Mouse (Mus musculus) CH12.LX (cell line): Measurements from ENCODE around the gene Car5a. TPM values are rescaled to one million over a fixed set of nuclear protein-coding genes. Genes with fewer than 3 reads are reported as not detected.

Source experiments
- DNase-seq: peaks from one replicate; pipeline ENCODE4 v3.0.0-alpha.2; 2013; ENCODE audit errors: extremely low read depth
- H3K27ac ChIP-seq: 2 replicates; pipeline ENCODE4 v1.5.1; 2012; ENCODE audit warnings: low read depth, mild to moderate bottlenecking, control low read depth, moderate library complexity; ENCODE audit not compliant: insufficient read depth
- H3K27me3 ChIP-seq: replicated peaks from 2 replicates; pipeline ENCODE3; 2012; ENCODE audit warnings: inconsistent platforms
- H3K36me3 ChIP-seq, 2 experiments: replicated peaks in 1 of 2; 2 replicates each; pipeline versions ENCODE3 to v1.6.1; 2012; ENCODE audit warnings: inconsistent platforms in 1 of 2, low read length in 1 of 2, mild to moderate bottlenecking in 1 of 2, mixed read lengths in 1 of 2, moderate library complexity in 1 of 2; ENCODE audit not compliant: control insufficient read depth in 1 of 2, insufficient read depth in 1 of 2
- H3K4me1 ChIP-seq, 2 experiments: 2 replicates each; pipeline ENCODE4 v1.6.1; 2012; ENCODE audit warnings: inconsistent platforms in 1 of 2, moderate library complexity in 1 of 2; ENCODE audit not compliant: insufficient read depth in 2 of 2, control insufficient read depth in 1 of 2
- H3K4me2 ChIP-seq: 2 replicates; pipeline ENCODE4 v1.6.1; 2012; ENCODE audit warnings: low read depth, mild to moderate bottlenecking, control low read depth; ENCODE audit not compliant: poor library complexity, insufficient read depth, severe bottlenecking
- H3K4me3 ChIP-seq, 3 experiments: fragments of 150-350 bp in 1 of 3; sonication (generic) in 1 of 3; replicated peaks in 1 of 3; 2 replicates each; pipeline versions ENCODE3 to v1.5.1; 2011 to 2012; ENCODE audit warnings: low read depth in 2 of 3, low read length in 2 of 3, mild to moderate bottlenecking in 2 of 3, moderate library complexity in 2 of 3, control low read depth in 1 of 3, improper control_type of control experiment in 1 of 3, inconsistent platforms in 1 of 3, mixed read lengths in 1 of 3; ENCODE audit not compliant: poor library complexity in 1 of 3
- H3K79me2 ChIP-seq: replicated peaks from 2 replicates; pipeline ENCODE4 v1.6.1; 2012; ENCODE audit warnings: mild to moderate bottlenecking, moderate library complexity; ENCODE audit not compliant: control insufficient read depth, poor library complexity, insufficient read depth, severe bottlenecking; ENCODE audit errors: extremely low read depth
- H3K9ac ChIP-seq: 2 replicates; pipeline ENCODE4 v1.6.1; 2012; ENCODE audit warnings: low read depth, mild to moderate bottlenecking, control low read depth, moderate library complexity; ENCODE audit not compliant: insufficient read depth
- H3K9me3 ChIP-seq: replicated peaks from 2 replicates; pipeline ENCODE3; 2012; ENCODE audit warnings: low read length, inconsistent platforms, mixed read lengths
- BHLHE40 ChIP-seq: IDR thresholded peaks from 2 replicates; pipeline ENCODE4 v1.6.1; 2011; ENCODE audit warnings: mild to moderate bottlenecking, low read depth, low read length, improper control_type of control experiment
- CHD1 ChIP-seq: IDR thresholded peaks from 2 replicates; pipeline ENCODE4 v1.6.1; 2012; ENCODE audit warnings: low read depth, low read length, improper control_type of control experiment, inconsistent platforms
- CTCF ChIP-seq, 2 experiments: IDR thresholded peaks in 1 of 2; conservative IDR thresholded peaks in 1 of 2; 2 replicates each; pipeline ENCODE4 v1.5.1; 2011 to 2012; ENCODE audit warnings: low read depth in 2 of 2, low read length in 2 of 2, improper control_type of control experiment in 1 of 2, inconsistent platforms in 1 of 2, mild to moderate bottlenecking in 1 of 2, moderate library complexity in 1 of 2
- E2F4 ChIP-seq: IDR thresholded peaks from 2 replicates; pipeline ENCODE4 v1.6.1; 2011; ENCODE audit warnings: low read depth, low read length, improper control_type of control experiment; ENCODE audit not compliant: insufficient replicate concordance
- ELF1 ChIP-seq: IDR thresholded peaks from 2 replicates; pipeline ENCODE4 v1.6.1; 2014; ENCODE audit warnings: low read depth, mild to moderate bottlenecking, inconsistent platforms, low read length, improper control_type of control experiment
- EP300 ChIP-seq: IDR thresholded peaks from 2 replicates; pipeline ENCODE4 v1.6.1; 2011; ENCODE audit warnings: low read length, improper control_type of control experiment
- ETS1 ChIP-seq: conservative IDR thresholded peaks from 2 replicates; pipeline ENCODE4 v1.6.1; 2012; ENCODE audit warnings: low read depth, mild to moderate bottlenecking, inconsistent platforms, low read length, improper control_type of control experiment, moderate library complexity
- GABPA ChIP-seq: IDR thresholded peaks from 2 replicates; pipeline ENCODE4 v1.6.1; 2012; ENCODE audit warnings: low read depth, low read length, improper control_type of control experiment, inconsistent platforms; ENCODE audit not compliant: insufficient replicate concordance
- HCFC1 ChIP-seq: IDR thresholded peaks from 2 replicates; pipeline ENCODE4 v1.6.1; 2012; ENCODE audit warnings: low read depth, mild to moderate bottlenecking, inconsistent platforms, low read length, improper control_type of control experiment
- IRF4 ChIP-seq: IDR thresholded peaks from 2 replicates; pipeline ENCODE4 v1.6.1; 2014; ENCODE audit warnings: low read depth, mild to moderate bottlenecking, inconsistent platforms, low read length, improper control_type of control experiment
- JUN ChIP-seq: IDR thresholded peaks from 2 replicates; pipeline ENCODE4 v1.6.1; 2011; ENCODE audit warnings: low read depth, mild to moderate bottlenecking, low read length, improper control_type of control experiment, moderate library complexity; ENCODE audit not compliant: insufficient read depth
- JUND ChIP-seq: conservative IDR thresholded peaks from 2 replicates; pipeline ENCODE4 v1.6.1; 2011; ENCODE audit warnings: low read depth, low read length, improper control_type of control experiment
- KAT2A ChIP-seq: IDR thresholded peaks from 2 replicates; pipeline ENCODE4 v1.6.1; 2012; ENCODE audit warnings: low read length, improper control_type of control experiment, inconsistent platforms; ENCODE audit not compliant: insufficient replicate concordance
- MAFK ChIP-seq: IDR thresholded peaks from 2 replicates; pipeline ENCODE4 v1.6.1; 2011; ENCODE audit warnings: low read length, improper control_type of control experiment; ENCODE audit not compliant: insufficient replicate concordance
- MAX ChIP-seq: IDR thresholded peaks from 2 replicates; pipeline ENCODE4 v1.6.1; 2011; ENCODE audit warnings: low read length, improper control_type of control experiment
- MXI1 ChIP-seq: IDR thresholded peaks from 2 replicates; pipeline ENCODE4 v1.6.1; 2011; ENCODE audit warnings: mild to moderate bottlenecking, low read depth, low read length, improper control_type of control experiment
- MYC ChIP-seq: IDR thresholded peaks from 2 replicates; pipeline ENCODE4 v1.6.1; 2011; ENCODE audit warnings: low read depth, mild to moderate bottlenecking, improper control_type of control experiment, low read length
- NELFE ChIP-seq: IDR thresholded peaks from 2 replicates; pipeline ENCODE4 v1.6.1; 2011; ENCODE audit warnings: low read depth, low read length, improper control_type of control experiment
- NRF1 ChIP-seq: IDR thresholded peaks from 2 replicates; pipeline ENCODE4 v1.6.1; 2014; ENCODE audit warnings: low read depth, mild to moderate bottlenecking, inconsistent platforms, low read length, improper control_type of control experiment, moderate library complexity
- RCOR1 ChIP-seq: conservative IDR thresholded peaks from 2 replicates; pipeline ENCODE4 v1.6.1; 2012; ENCODE audit warnings: low read depth, mild to moderate bottlenecking, inconsistent platforms, low read length, improper control_type of control experiment
- SIN3A ChIP-seq: IDR thresholded peaks from 2 replicates; pipeline ENCODE4 v1.6.1; 2012; ENCODE audit warnings: low read length, improper control_type of control experiment, inconsistent platforms
- SMC3 ChIP-seq: IDR thresholded peaks from 2 replicates; pipeline ENCODE4 v1.6.1; 2011; ENCODE audit warnings: low read depth, low read length, improper control_type of control experiment
- TBP ChIP-seq: conservative IDR thresholded peaks from 2 replicates; pipeline ENCODE4 v1.6.1; 2011; ENCODE audit warnings: low read depth, low read length, improper control_type of control experiment
- TCF12 ChIP-seq: IDR thresholded peaks from 2 replicates; pipeline ENCODE4 v1.6.1; 2014; ENCODE audit warnings: low read depth, mild to moderate bottlenecking, inconsistent platforms, low read length, improper control_type of control experiment
- UBTF ChIP-seq: IDR thresholded peaks from 2 replicates; pipeline ENCODE4 v1.6.1; 2012; ENCODE audit warnings: low read depth, mild to moderate bottlenecking, inconsistent platforms, low read length, improper control_type of control experiment, moderate library complexity
- USF1 ChIP-seq: IDR thresholded peaks from 2 replicates; pipeline ENCODE4 v1.6.1; 2014; ENCODE audit warnings: low read depth, mild to moderate bottlenecking, inconsistent platforms, low read length, improper control_type of control experiment
- USF2 ChIP-seq: conservative IDR thresholded peaks from 2 replicates; pipeline ENCODE4 v1.6.1; 2011; ENCODE audit warnings: low read depth, low read length, improper control_type of control experiment
- ZC3H11A ChIP-seq: IDR thresholded peaks from 2 replicates; pipeline ENCODE4 v1.6.1; 2012; ENCODE audit warnings: low read depth, mild to moderate bottlenecking, inconsistent platforms, low read length, improper control_type of control experiment
- ZMIZ1 ChIP-seq: IDR thresholded peaks from 2 replicates; pipeline ENCODE4 v1.6.1; 2012; ENCODE audit warnings: low read depth, mild to moderate bottlenecking, inconsistent platforms, low read length, improper control_type of control experiment
- ZNF384 ChIP-seq: IDR thresholded peaks from 2 replicates; pipeline ENCODE4 v1.6.1; 2012; ENCODE audit warnings: low read depth, low read length, improper control_type of control experiment, inconsistent platforms
- dilution Hi-C: fragments of 300-500 bp; cut with MboI; formaldehyde crosslinking; loops from 2 replicates; pipeline ENCODE4 v1.14.3; 2020; ENCODE audit warnings: low sequenced_read_pairs; ENCODE audit not compliant: extremely low pct_unique_long_range_greater_than_20kb, extremely low pct_ligation_motif_present
- in situ Hi-C: fragments of 300-500 bp; cut with MboI; formaldehyde crosslinking; loops from 3 replicates; pipeline ENCODE4 v1.14.3; 2019; ENCODE audit warnings: low sequenced_read_pairs, low pct_ligation_motif_present, low pct_unique_long_range_greater_than_20kb, mixed read lengths
- polyA plus RNA-seq: library from polyadenylated mRNA; unstranded; fragments of >175 nt; gene quantifications from 2 replicates; pipeline ENCODE4 v1.2.1, GENCODE M21; 2012; ENCODE audit warnings: low read depth; ENCODE audit not compliant: insufficient read length
- total RNA-seq, 2 experiments: library from RNA; depleted of rRNA; stranded (reverse); fragments of 300-350 nt in 1 of 2; fragments of >200 nt in 1 of 2; gene quantifications; 2 replicates each; pipeline ENCODE4 v1.2.3; 2012 to 2014

Gene Car5a
- total and polyA plus RNA-seq, 3 experiments = 1.6 to 9.7 TPM; not detected in 1

GRCm38 (mm10) chr8:121926266-121926665 lies 18.4 kb downstream of the Car5a start:
- peak overlapping the region; percentile 68 for H3K9ac ChIP-seq
- no peaks in the 10 kb centered on the region for H3K36me3 ChIP-seq
- peak overlapping the region; percentile 80; the same call in 1 of the 2 replicates for H3K4me2 ChIP-seq
- peak overlapping the region; percentile 82 for H3K27ac ChIP-seq
- H3K9me3 ChIP-seq = peaks cover 3% of the 10 kb centered on the region
- no peaks in the 10 kb centered on the region for H3K79me2 ChIP-seq
- in situ Hi-C loops (loop anchor here (10.0 kb wide), 1 partner anchor 51 kb away; no protein-coding TSS in a partner anchor), dilution Hi-C loops (no loop called here)
- TF ChIP-seq MAX (no peak), USF1 (no peak), ETS1 (no peak), ZMIZ1 (no peak), TBP (no peak), UBTF (no peak), BHLHE40 (no peak), SMC3 (no peak), SIN3A (no peak), ZC3H11A (no peak), CTCF (conservative IDR thresholded peaks at IDR 0.05 in 1 of 2, IDR thresholded peaks at IDR 0.05 in 1 of 2; ENCODE audit: low read depth in 2 of 2, low read length in 2 of 2) (no peak), NRF1 (no peak)
- H3K27me3 ChIP-seq = no peaks in the 10 kb centered on the region
- peaks cover 8 to 32% of the 10 kb centered on the region in 2 experiments for H3K4me1 ChIP-seq
- DNase-seq = no peak
- H3K4me3 ChIP-seq = no peak overlapping the region

- peak overlapping the region; percentile 80; the same call in 1 of the 2 replicates for H3K4me2 ChIP-seq
- H3K9ac ChIP-seq = peak overlapping the region; percentile 68
- H3K79me2 ChIP-seq = no peaks in the 10 kb centered on the region
- in situ Hi-C loops = loop anchor here (10.0 kb wide), 1 partner anchor 51 kb away; no protein-coding TSS in a partner anchor
- H3K4me3 ChIP-seq = no peak overlapping the region
- H3K36me3 ChIP-seq = no peaks in the 10 kb centered on the region
- H3K27ac ChIP-seq = 0 out of 2 replicates have a peak overlapping the region, but pooled peaks have one; percentile 23
- peak; percentile 93 for DNase-seq
- H3K9me3 ChIP-seq = peaks cover 3% of the 10 kb centered on the region
- peaks cover 11 to 37% of the 10 kb centered on the region in 2 experiments for H3K4me1 ChIP-seq
- no peaks in the 10 kb centered on the region for H3K27me3 ChIP-seq
- dilution Hi-C loops = no loop called here
- no peak for TF ChIP-seq KAT2A
- 0 out of 2 replicates have a peak, but pooled peaks have one; percentile 29 for TF ChIP-seq MYC
- no peak for TF ChIP-seq MXI1
- peak; percentile 35; the same call in 1 of the 2 replicates for TF ChIP-seq IRF4
- TF ChIP-seq EP300 = no peak
- TF ChIP-seq E2F4 = no peak
- no peak for TF ChIP-seq NRF1
- TF ChIP-seq SIN3A = peak; percentile 45; the same call in 1 of the 2 replicates
- TF ChIP-seq HCFC1 = 0 out of 2 replicates have a peak, but pooled peaks have one; percentile 14
- no peak for TF ChIP-seq MAX
- peak; percentile 87 to 95 for TF ChIP-seq CTCF (conservative IDR thresholded peaks at IDR 0.05 in 1 of 2, IDR thresholded peaks at IDR 0.05 in 1 of 2; ENCODE audit: low read depth in 2 of 2, low read length in 2 of 2)
- no peak for TF ChIP-seq ELF1
- TF ChIP-seq JUN = no peak
- no peak for TF ChIP-seq JUND
- no peak for TF ChIP-seq GABPA
- TF ChIP-seq TBP = no peak
- 0 out of 2 replicates have a peak, but pooled peaks have one; percentile 30 for TF ChIP-seq TCF12
- TF ChIP-seq BHLHE40 = no peak
- TF ChIP-seq USF2 = no peak
- TF ChIP-seq SMC3 = peak; percentile 88
- peak; percentile 32; the same call in 1 of the 2 replicates for TF ChIP-seq ZC3H11A
- no peak for TF ChIP-seq USF1
- no peak for TF ChIP-seq NELFE
- no peak for TF ChIP-seq ZNF384
- TF ChIP-seq MAFK = no peak
- TF ChIP-seq CHD1 = no peak
- TF ChIP-seq RCOR1 = no peak
These were observed 19.1 kb downstream of the Car5a start for GRCm38 (mm10) chr8:121925624-121926023.
